Comparison of ENCODE assay signal across 25 mouse cellular contexts in genomic region chr19:12765308-12765707, GRCm38 (mm10). TPM values are rescaled to one million over a fixed set of nuclear protein-coding genes. Genes with fewer than 3 reads are reported as not detected.
DNase-seq lines count a peak whose midpoint lies in the region; ATAC-seq and TF ChIP-seq lines count a peak whose summit lies in the region.
"Had no signal": no experiment of that assay in that cellular context is flagged by ENCODE, and none has a peak within 500 bp of the region (broad histone marks: within the 10 kb centered on the region; RNA-seq: fewer than 3 reads in every experiment).

Gene Cntf, minus strand, starts transcription at chr19:12765632.

- no peak for TF ChIP-seq CTCF in Patski (IDR thresholded peaks at IDR 0.05)

- CTCF ChIA-PET in Patski (lab: Charles Lee), result interaction anchor here (1.0 to 1.4 kb wide), 2 partner anchors 28 to 168 kb away, joined by 4 read pairs; no protein-coding TSS in a partner anchor

- no peaks in the 10 kb centered on the region for H3K9me3 ChIP-seq in kidney, embryonic 14.5 days (ENCODE audit: control insufficient read depth, low read length)
- H3K9me3 ChIP-seq: embryonic facial prominence, embryonic 15.5 days; forebrain, embryonic 10.5 days; G1E; limb, embryonic 10.5 days; liver, embryonic 15.5 days; lung, embryonic 15.5 days; midbrain, embryonic 10.5 days had no signal

- H3K36me3 ChIP-seq in kidney, embryonic 14.5 days (ENCODE audit: control insufficient read depth, insufficient read depth, low read length), result peaks cover 53% of the 10 kb centered on the region

- H3K9ac ChIP-seq in kidney, embryonic 14.5 days (ENCODE audit: low read depth, low read length), result no peak within 1 kb of the TSS
- H3K9ac ChIP-seq: embryonic facial prominence, embryonic 15.5 days; hindbrain, embryonic 14.5 days; liver, embryonic 15.5 days; lung, embryonic 15.5 days had no signal

- in situ Hi-C loops in Patski (cut with MboI; ENCODE audit: low pct_unique_long_range_greater_than_20kb), result no loop called here

- no peak for DNase-seq in kidney, postnatal 25 days
- peak; percentile 16 to 35 for DNase-seq in kidney, postnatal 4 days
- no peak for DNase-seq in kidney, adult 8-10 months
- DNase-seq in Patski (ENCODE audit: low read depth, low spot score), result peak; percentile 66
- DNase-seq in fibroblast of lung, adult 2 months (ENCODE audit: low read depth), result peak; percentile 41
- DNase-seq in layer of hippocampus, adult 11-12 months (ENCODE audit: low spot score), result no peak
- no peak for DNase-seq in testis, postnatal 10 days (ENCODE audit: low spot score)
- DNase-seq: adrenal gland, postnatal 10 days; cerebellum, adult 18-20 months; cerebellum, postnatal 14 days; heart, postnatal 4 days; liver; thymus, postnatal 14 days had no signal

- H3K4me2 ChIP-seq in kidney, embryonic 14.5 days (replicated peaks; ENCODE audit: low read depth, low read length), result no peak within 1 kb of the TSS
- H3K4me2 ChIP-seq: embryonic facial prominence, embryonic 15.5 days; hindbrain, embryonic 14.5 days; liver, embryonic 15.5 days; lung, embryonic 15.5 days had no signal

- no peaks in the 10 kb centered on the region for H3K27me3 ChIP-seq in kidney, embryonic 14.5 days (ENCODE audit: control insufficient read depth, insufficient read depth, low read length)
- no peaks in the 10 kb centered on the region for H3K27me3 ChIP-seq in Patski
- H3K27me3 ChIP-seq: embryonic facial prominence, embryonic 15.5 days; liver, embryonic 15.5 days; lung, embryonic 15.5 days had no signal

- H3K4me3 ChIP-seq in kidney, embryonic 14.5 days (ENCODE audit: low read length), result no peak within 1 kb of the TSS
- H3K4me3 ChIP-seq: embryonic facial prominence, embryonic 15.5 days; forebrain, embryonic 10.5 days; layer of hippocampus, adult 2 months; limb, embryonic 10.5 days; liver, embryonic 15.5 days; lung, embryonic 15.5 days; midbrain, embryonic 10.5 days had no signal

- POLR2A ChIA-PET in Patski (lab: Charles Lee), result interaction anchor here (0.8 kb wide), 1 partner anchor 15 kb away, joined by 3 read pairs; no protein-coding TSS in a partner anchor

- 32% methylated on average over 7 of the region's 7 CpGs for WGBS in kidney, embryonic 14.5 days

- no peak within 1 kb of the TSS for H3K27ac ChIP-seq in kidney, embryonic 14.5 days (ENCODE audit: low read depth, low read length)
- H3K27ac ChIP-seq: embryonic facial prominence, embryonic 15.5 days; forebrain, embryonic 10.5 days; hindbrain, embryonic 14.5 days; layer of hippocampus, adult 2 months; limb, embryonic 10.5 days; liver, embryonic 15.5 days; lung, embryonic 15.5 days; macrophage; midbrain, embryonic 10.5 days had no signal

- no peaks in the 10 kb centered on the region for H3K4me1 ChIP-seq in kidney, embryonic 14.5 days (ENCODE audit: control insufficient read depth, insufficient read depth, low read length)
- H3K4me1 ChIP-seq: embryonic facial prominence, embryonic 15.5 days; limb, embryonic 10.5 days; liver, embryonic 15.5 days; lung, embryonic 15.5 days had no signal

- ATAC-seq in kidney, embryonic 14.5 days (ENCODE audit: low FRiP score, low TSS enrichment), result peak; percentile 43; the same call in 1 of the 2 replicates
- peak; percentile 71 for ATAC-seq in Patski
- ATAC-seq: inflammation-experienced regulatory T-cells, adult 6 months had no signal

RNA-seq across cellular contexts. Expression of gene Cntf, which starts in this region (rescaled TPM):
- 0.37 and 2.3 TPM in 2 replicates for polyA plus RNA-seq in kidney, embryonic 14.5 days (2014; fragmentation: Nextera tagmentation; extraction: Ambion mirVana)
- 59.9 TPM for polyA plus RNA-seq in Patski (2021)

Comparison
In these comparisons a context has a peak if more than half of its experiments do, and no peak if none do; other contexts are left out.
1. RNA of gene Cntf (polyA plus RNA-seq): 59.9 TPM in Patski (single experiment); 0.37 to 2.3 TPM in kidney, embryonic 14.5 days; every median in the first group is over 10 times any median in the second.
2. DNase-seq: peak in kidney, postnatal 4 days (2 of 2), Patski (single experiment) and fibroblast of lung, adult 2 months (single experiment); none in kidney, postnatal 25 days (0 of 2), kidney, adult 8-10 months (0 of 2), layer of hippocampus, adult 11-12 months (single experiment) and testis, postnatal 10 days (single experiment).